Mouse (Mus musculus) MEL (cell line): Measurements from ENCODE around the gene Gm9376.

Source experiments
- BHLHE40 ChIP-seq: IDR thresholded peaks from 2 replicates; pipeline ENCODE4 v1.6.1; 2012; ENCODE audit warnings: low read depth, mild to moderate bottlenecking, inconsistent platforms, low read length, improper control_type of control experiment, borderline replicate concordance
- CTCF ChIP-seq, 3 experiments: IDR thresholded peaks in 2 of 3; conservative IDR thresholded peaks in 1 of 3; 2 replicates each; pipeline ENCODE4 v1.5.1; 2011 to 2012; ENCODE audit warnings: low read length in 3 of 3, low read depth in 2 of 3, mild to moderate bottlenecking in 2 of 3, improper control_type of control experiment in 1 of 3, inconsistent platforms in 1 of 3, mixed read lengths in 1 of 3, moderate library complexity in 1 of 3; ENCODE audit not compliant: control insufficient read depth in 1 of 3, insufficient read depth in 1 of 3, poor library complexity in 1 of 3, severe bottlenecking in 1 of 3
- E2F4 ChIP-seq: IDR thresholded peaks from 2 replicates; pipeline ENCODE4 v1.6.1; 2011; ENCODE audit warnings: low read depth, low read length, improper control_type of control experiment, borderline replicate concordance
- EP300 ChIP-seq, 2 experiments: IDR thresholded peaks; 2 replicates each; pipeline ENCODE4 v1.6.1; 2011; ENCODE audit warnings: improper control_type of control experiment in 2 of 2, low read length in 2 of 2, low read depth in 1 of 2, mild to moderate bottlenecking in 1 of 2
- GATA1 ChIP-seq: IDR thresholded peaks from 2 replicates; pipeline ENCODE4 v1.6.1; 2011; ENCODE audit warnings: low read depth, low read length, improper control_type of control experiment
- HCFC1 ChIP-seq: IDR thresholded peaks from 2 replicates; pipeline ENCODE4 v1.6.1; 2012; ENCODE audit warnings: low read depth, mild to moderate bottlenecking, inconsistent platforms, low read length, improper control_type of control experiment, moderate library complexity
- POLR2A ChIP-seq, 2 experiments: IDR thresholded peaks; 2 replicates each; pipeline ENCODE4 v1.6.1; 2011 to 2012; ENCODE audit warnings: low read length in 2 of 2, mild to moderate bottlenecking in 2 of 2, control low read depth in 1 of 2, improper control_type of control experiment in 1 of 2, low read depth in 1 of 2, moderate library complexity in 1 of 2; ENCODE audit not compliant: control insufficient read depth in 1 of 2, insufficient read depth in 1 of 2, poor library complexity in 1 of 2
- POLR2AphosphoS2 ChIP-seq: IDR thresholded peaks from 2 replicates; pipeline ENCODE4 v1.6.1; 2011; ENCODE audit warnings: low read length, improper control_type of control experiment
- RAD21 ChIP-seq: IDR thresholded peaks from 2 replicates; pipeline ENCODE4 v1.6.1; 2011; ENCODE audit warnings: mild to moderate bottlenecking, low read depth, low read length, improper control_type of control experiment
- ZNF384 ChIP-seq: IDR thresholded peaks from 2 replicates; pipeline ENCODE4 v1.6.1; 2012; ENCODE audit warnings: low read depth, mild to moderate bottlenecking, inconsistent platforms, low read length, improper control_type of control experiment

- TF ChIP-seq EP300 (IDR thresholded peaks at IDR 0.05; ENCODE audit: low read depth in 1 of 2, low read length in 2 of 2) (no peak), POLR2A (IDR thresholded peaks at IDR 0.05; ENCODE audit: control insufficient read depth in 1 of 2, insufficient read depth in 1 of 2, low read depth in 1 of 2, low read length in 2 of 2, poor library complexity in 1 of 2) (no peak), RAD21 (no peak), HCFC1 (no peak), POLR2AphosphoS2 (no peak), ZNF384 (no peak), CTCF (IDR thresholded peaks at IDR 0.05 in 2 of 3, conservative IDR thresholded peaks at IDR 0.05 in 1 of 3; ENCODE audit: control insufficient read depth in 1 of 3, insufficient read depth in 1 of 3, low read depth in 2 of 3, low read length in 3 of 3, poor library complexity in 1 of 3, severe bottlenecking in 1 of 3) (no peak), GATA1 (no peak), BHLHE40 (no peak), E2F4 (no peak)
These were observed 32.1 kb upstream of the Gm9376 start for GRCm38 (mm10) chr14:118234541-118235210.
